Mouse (Mus musculus): ENCODE data around the gene Slc25a45. TPM values are rescaled to one million over a fixed set of nuclear protein-coding genes. Genes with fewer than 3 reads are reported as not detected.

Gene Slc25a45
- total and polyA plus RNA-seq, 2 experiments from 2014 or later = 2.2 to 2.9 TPM

- H3K36me3 ChIP-seq (ENCODE audit: insufficient read depth) = no peaks in the 10 kb centered on the region
- TF ChIP-seq CTCF (IDR thresholded peaks at IDR 0.05; ENCODE audit: low read depth) = no peak
- H3K27me3 ChIP-seq (ENCODE audit: insufficient read depth, low read length) = no peaks in the 10 kb centered on the region
- H3K9me3 ChIP-seq (ENCODE audit: low read length) = no peaks in the 10 kb centered on the region
- no peak for ATAC-seq
- no peak overlapping the region for H3K9ac ChIP-seq
- no peak for DNase-seq
- no peak overlapping the region for H3K4me3 ChIP-seq (ENCODE audit: low read depth, low read length)
- H3K27ac ChIP-seq (ENCODE audit: low read depth, low read length) = no peak overlapping the region
- H3K4me2 ChIP-seq (ENCODE audit: low read depth) = no peak overlapping the region
- WGBS = 62% methylated on average over 1 of the region's 1 CpGs
- H3K4me1 ChIP-seq (ENCODE audit: insufficient read depth) = no peaks in the 10 kb centered on the region
Observed at GRCm38 (mm10) chr19:5883935-5884334, 6.3 kb downstream of the Slc25a45 start.

DNA sequence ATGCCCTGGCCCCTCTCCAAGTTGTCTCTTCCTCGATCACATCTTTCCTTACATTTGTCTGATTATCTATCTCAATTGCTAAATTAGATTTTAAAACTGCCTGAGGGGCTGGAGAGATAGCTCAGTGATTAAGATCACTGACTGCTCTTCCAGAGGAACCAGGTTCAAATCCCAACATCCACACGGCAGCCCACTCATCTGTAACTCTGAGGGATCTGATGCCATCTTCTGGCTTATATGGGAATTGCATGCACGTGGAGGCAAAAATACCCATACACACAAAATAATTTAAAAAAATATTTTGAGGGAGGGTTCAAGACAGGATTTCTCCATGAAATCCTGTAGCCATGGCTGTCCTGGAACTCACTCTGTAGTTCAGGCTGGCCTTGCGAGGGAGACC is 8.2 kb downstream of the Slc25a45 start:
- no peak overlapping the region for H3K4me3 ChIP-seq (ENCODE audit: low read depth, low read length)
- H3K36me3 ChIP-seq (ENCODE audit: insufficient read depth) = no peaks in the 10 kb centered on the region
- H3K9me3 ChIP-seq (ENCODE audit: low read length) = no peaks in the 10 kb centered on the region
- H3K4me1 ChIP-seq (ENCODE audit: insufficient read depth) = no peaks in the 10 kb centered on the region
- TF ChIP-seq CTCF (IDR thresholded peaks at IDR 0.05; ENCODE audit: low read depth) = peak; percentile 65
- no peak overlapping the region for H3K4me2 ChIP-seq (ENCODE audit: low read depth)
- H3K9ac ChIP-seq = no peak overlapping the region
- H3K27me3 ChIP-seq (ENCODE audit: insufficient read depth, low read length) = no peaks in the 10 kb centered on the region
- no peak for ATAC-seq
- DNase-seq = no peak
- no peak overlapping the region for H3K27ac ChIP-seq (ENCODE audit: low read depth, low read length)
- 64% methylated on average over 4 of the region's 4 CpGs for WGBS

DNA sequence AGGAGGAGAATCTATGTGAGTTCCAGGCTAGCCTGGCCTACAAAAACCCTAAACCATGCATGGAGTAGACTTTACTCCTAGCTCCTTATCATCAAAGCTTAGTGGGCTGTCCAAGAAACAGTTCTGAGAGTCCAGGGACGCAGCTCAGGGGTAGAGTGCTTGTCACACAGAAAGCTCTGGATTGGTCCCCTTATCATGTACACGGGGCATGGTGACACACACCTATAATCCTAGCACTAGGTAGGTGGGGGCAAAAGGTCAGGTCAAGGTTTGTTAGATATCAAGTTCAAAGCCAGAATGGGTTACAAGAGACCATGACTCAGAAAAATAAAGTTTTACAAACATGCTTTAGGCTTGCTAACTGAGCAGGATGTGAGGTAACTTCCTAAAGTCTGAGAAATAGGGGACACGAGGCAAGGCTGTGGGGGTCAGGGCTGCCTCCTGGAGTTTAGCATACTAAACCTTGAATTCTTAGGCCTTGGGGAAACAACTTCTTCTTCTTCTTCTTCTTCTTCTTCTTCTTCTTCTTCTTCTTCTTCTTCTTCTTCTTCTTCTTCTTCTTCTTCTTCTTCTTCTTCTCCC is 9.7 kb downstream of the Slc25a45 start:
- no peak overlapping the region for H3K9ac ChIP-seq
- H3K27ac ChIP-seq (ENCODE audit: low read depth, low read length) = no peak overlapping the region
- no peak for TF ChIP-seq CTCF (IDR thresholded peaks at IDR 0.05; ENCODE audit: low read depth)
- 84% methylated on average over 3 of the region's 3 CpGs for WGBS
- no peak overlapping the region for H3K4me3 ChIP-seq (ENCODE audit: low read depth, low read length)
- no peaks in the 10 kb centered on the region for H3K4me1 ChIP-seq (ENCODE audit: insufficient read depth)
- H3K36me3 ChIP-seq (ENCODE audit: insufficient read depth) = no peaks in the 10 kb centered on the region
- no peaks in the 10 kb centered on the region for H3K27me3 ChIP-seq (ENCODE audit: insufficient read depth, low read length)
- H3K4me2 ChIP-seq (ENCODE audit: low read depth) = no peak overlapping the region
- no peaks in the 10 kb centered on the region for H3K9me3 ChIP-seq (ENCODE audit: low read length)
- no peak for DNase-seq
- ATAC-seq = no peak

- H3K27me3 ChIP-seq (ENCODE audit: insufficient read depth, low read length) = no peaks in the 10 kb centered on the region
- H3K36me3 ChIP-seq (ENCODE audit: insufficient read depth) = no peaks in the 10 kb centered on the region
- no peak overlapping the region for H3K27ac ChIP-seq (ENCODE audit: low read depth, low read length)
- H3K4me3 ChIP-seq (ENCODE audit: low read depth, low read length) = no peak overlapping the region
- H3K9me3 ChIP-seq (ENCODE audit: low read length) = no peaks in the 10 kb centered on the region
- DNase-seq (no peak), ATAC-seq (no peak)
- no peak for TF ChIP-seq CTCF (IDR thresholded peaks at IDR 0.05; ENCODE audit: low read depth)
- H3K9ac ChIP-seq = no peak overlapping the region
- WGBS = 74% methylated on average over 4 of the region's 4 CpGs
- H3K4me2 ChIP-seq (ENCODE audit: low read depth) = no peak overlapping the region
- peaks cover 9% of the 10 kb centered on the region for H3K4me1 ChIP-seq (ENCODE audit: insufficient read depth)
Observed at GRCm38 (mm10) chr19:5889211-5889610, 11.6 kb downstream of the Slc25a45 start.

- Histone ChIP-seq H3K4me3 (ENCODE audit: low read depth, low read length) (no peak overlapping the region), H3K36me3 (ENCODE audit: insufficient read depth) (peaks cover 9% of the 10 kb centered on the region), H3K9me3 (ENCODE audit: low read length) (no peaks in the 10 kb centered on the region), H3K4me1 (ENCODE audit: insufficient read depth) (peaks cover 11% of the 10 kb centered on the region), H3K4me2 (ENCODE audit: low read depth) (no peak overlapping the region), H3K27me3 (ENCODE audit: insufficient read depth, low read length) (no peaks in the 10 kb centered on the region), H3K9ac (no peak overlapping the region), H3K27ac (ENCODE audit: low read depth, low read length) (no peak overlapping the region)
- ATAC-seq (no peak), DNase-seq (no peak)
- no peak for TF ChIP-seq CTCF (IDR thresholded peaks at IDR 0.05; ENCODE audit: low read depth)
- 89% methylated on average over 12 of the region's 12 CpGs for WGBS
Observed at GRCm38 (mm10) chr19:5891521-5892258, 14.1 kb downstream of the Slc25a45 start.

DNA sequence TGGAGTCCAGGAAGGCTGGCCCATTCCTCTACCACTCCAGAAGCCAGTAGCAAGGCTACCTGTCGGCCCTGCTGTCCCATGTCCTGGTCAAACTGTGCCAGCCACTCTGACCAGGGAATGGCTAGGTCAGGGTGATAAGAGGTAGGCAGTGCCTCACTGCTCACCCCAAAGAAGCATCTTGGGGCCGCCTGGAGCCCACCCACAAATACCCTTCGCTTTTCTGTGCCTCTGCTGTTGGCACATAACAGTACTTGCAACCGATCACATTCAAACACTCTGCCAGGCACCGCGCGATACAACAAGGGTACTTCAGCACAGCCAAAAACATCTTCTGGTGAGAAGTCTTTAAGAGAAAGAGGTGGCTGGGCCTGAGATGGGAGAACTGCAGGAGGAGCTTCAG is 14.7 kb downstream of the Slc25a45 start:
- DNase-seq (no peak), ATAC-seq (no peak)
- H3K9ac ChIP-seq = no peak overlapping the region
- 94% methylated on average over 7 of the region's 7 CpGs for WGBS
- H3K4me3 ChIP-seq (ENCODE audit: low read depth, low read length) = no peak overlapping the region
- H3K27ac ChIP-seq (ENCODE audit: low read depth, low read length) = no peak overlapping the region
- peaks cover 11% of the 10 kb centered on the region for H3K36me3 ChIP-seq (ENCODE audit: insufficient read depth)
- peaks cover 11% of the 10 kb centered on the region for H3K4me1 ChIP-seq (ENCODE audit: insufficient read depth)
- H3K9me3 ChIP-seq (ENCODE audit: low read length) = no peaks in the 10 kb centered on the region
- peak overlapping the region; percentile 74; the same call in 1 of the 2 replicates for H3K4me2 ChIP-seq (ENCODE audit: low read depth)
- no peaks in the 10 kb centered on the region for H3K27me3 ChIP-seq (ENCODE audit: insufficient read depth, low read length)
- no peak for TF ChIP-seq CTCF (IDR thresholded peaks at IDR 0.05; ENCODE audit: low read depth)

DNA sequence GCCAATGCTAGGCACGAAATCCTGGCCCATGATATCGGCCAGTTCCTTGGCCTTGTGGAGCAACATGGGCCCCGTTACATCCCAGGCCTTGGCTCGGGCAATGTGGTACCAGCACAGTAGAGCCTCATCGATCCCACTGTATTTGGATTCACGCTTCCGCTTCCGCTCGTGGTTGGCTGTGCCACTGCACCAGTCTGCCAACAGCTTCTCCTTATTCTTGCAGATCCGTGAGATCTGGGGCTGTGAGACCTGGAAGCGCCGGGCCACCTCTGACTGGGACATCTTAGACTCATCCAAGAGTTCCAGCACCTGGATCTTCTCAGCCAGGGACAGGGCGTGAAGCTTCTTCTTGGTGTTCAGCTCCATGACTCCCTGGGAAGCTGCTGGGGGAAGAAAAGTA is 15.1 kb downstream of the Slc25a45 start:
- no peak for DNase-seq
- Histone ChIP-seq H3K4me3 (ENCODE audit: low read depth, low read length) (peak overlapping the region; percentile 71), H3K9ac (no peak overlapping the region), H3K9me3 (ENCODE audit: low read length) (no peaks in the 10 kb centered on the region), H3K4me2 (ENCODE audit: low read depth) (peak overlapping the region; percentile 74), H3K4me1 (ENCODE audit: insufficient read depth) (peaks cover 11% of the 10 kb centered on the region), H3K27ac (ENCODE audit: low read depth, low read length) (peak overlapping the region; percentile 71; the same call in 1 of the 2 replicates), H3K27me3 (ENCODE audit: insufficient read depth, low read length) (no peaks in the 10 kb centered on the region), H3K36me3 (ENCODE audit: insufficient read depth) (peaks cover 16% of the 10 kb centered on the region)
- 87% methylated on average over 13 of the region's 13 CpGs for WGBS
- no peak for ATAC-seq
- no peak for TF ChIP-seq CTCF (IDR thresholded peaks at IDR 0.05; ENCODE audit: low read depth)
